Mouse (Mus musculus) right cerebral cortex, postnatal 4 days (tissue): ENCODE results near the gene Synm.

Experiments
- DNase-seq: peaks from one replicate; pipeline ENCODE4 v3.0.0-alpha.2; 2022

Gene Synm

GRCm38 (mm10) chr7:67747731-67748305, 11.7 kb downstream of the Synm start:
- no peak for DNase-seq

- DNase-seq, result no peak
These were observed 17.8 kb downstream of the Synm start for GRCm38 (mm10) chr7:67741706-67742105.

- no peak for DNase-seq
These were observed 18.7 kb downstream of the Synm start for GRCm38 (mm10) chr7:67740796-67741195.

- DNase-seq, result no peak
These were observed 19.2 kb downstream of the Synm start for GRCm38 (mm10) chr7:67740382-67740781.

- no peak for DNase-seq
These were observed 27.3 kb downstream of the Synm start for GRCm38 (mm10) chr7:67732276-67732675.

GRCm38 (mm10) chr7:67730431-67731110, 29.0 kb downstream of the Synm start:
- DNase-seq, result no peak

GRCm38 (mm10) chr7:67728809-67729208, 30.7 kb downstream of the Synm start:
- no peak for DNase-seq

GRCm38 (mm10) chr7:67728203-67728602, 31.3 kb downstream of the Synm start:
- no peak for DNase-seq

GRCm38 (mm10) chr7:67725016-67725415, 34.5 kb downstream of the Synm start:
- no peak for DNase-seq

- DNase-seq, result no peak
These were observed 35.0 kb downstream of the Synm start for GRCm38 (mm10) chr7:67724536-67724935.

- no peak for DNase-seq
These were observed 37.4 kb downstream of the Synm start for GRCm38 (mm10) chr7:67722163-67722562.

GRCm38 (mm10) chr7:67718804-67719203, 40.7 kb downstream of the Synm start:
- no peak for DNase-seq

GRCm38 (mm10) chr7:67717520-67717919, 42.0 kb downstream of the Synm start:
- no peak for DNase-seq

- DNase-seq, result no peak
These were observed 42.6 kb downstream of the Synm start for GRCm38 (mm10) chr7:67716925-67717324.

GRCm38 (mm10) chr7:67716213-67716878, 43.2 kb downstream of the Synm start:
- no peak for DNase-seq

- no peak for DNase-seq
These were observed 44.4 kb downstream of the Synm start for GRCm38 (mm10) chr7:67715176-67715575.

GRCm38 (mm10) chr7:67713820-67714510, 45.6 kb downstream of the Synm start:
- peak; percentile 58 for DNase-seq

GRCm38 (mm10) chr7:67710216-67710615, 49.3 kb downstream of the Synm start:
- no peak for DNase-seq

- no peak for DNase-seq
These were observed 51.4 kb downstream of the Synm start for GRCm38 (mm10) chr7:67708160-67708559.

- no peak for DNase-seq
These were observed 58.2 kb downstream of the Synm start for GRCm38 (mm10) chr7:67701252-67701914.

- DNase-seq, result no peak
These were observed 58.7 kb downstream of the Synm start for GRCm38 (mm10) chr7:67700846-67701245.

- no peak for DNase-seq
These were observed 60.2 kb downstream of the Synm start for GRCm38 (mm10) chr7:67699301-67699700.
